Mouse (Mus musculus) stomach, embryonic 15.5 days (tissue): ENCODE data around the gene Lyve1. TPM values are rescaled to one million over a fixed set of nuclear protein-coding genes. Genes with fewer than 3 reads are reported as not detected.
A peak's percentile ranks its signal among the peaks of the same experiment; 100 is the strongest.

ENCODE experiments used
- ATAC-seq: fragments of 200-750 bp; cut with Nextera tagmentation; 2 replicates; pipeline ENCODE4 v1.8.0; 2017; ENCODE audit warnings: low read depth, moderate number of reproducible peaks, moderate TSS enrichment; ENCODE audit not compliant: insufficient read depth, low FRiP score
- H3K27ac ChIP-seq: fragments of 300-500 bp; sonication (generic); 2 replicates; pipeline ENCODE4 v1.5.1; 2015; ENCODE audit warnings: mild to moderate bottlenecking, inconsistent platforms
- H3K27me3 ChIP-seq: fragments of 300-500 bp; sonication (generic); replicated peaks from 2 replicates; pipeline ENCODE4 v1.6.1; 2015; ENCODE audit warnings: inconsistent platforms
- H3K36me3 ChIP-seq: fragments of 300-500 bp; sonication (generic); 2 replicates; pipeline ENCODE4 v1.6.1; 2015; ENCODE audit warnings: inconsistent platforms
- H3K4me1 ChIP-seq: fragments of 300-500 bp; sonication (generic); 2 replicates; pipeline ENCODE4 v1.6.1; 2015; ENCODE audit warnings: inconsistent platforms
- H3K4me2 ChIP-seq: fragments of 300-500 bp; sonication (generic); 2 replicates; pipeline ENCODE4 v1.6.1; 2015; ENCODE audit warnings: mild to moderate bottlenecking, inconsistent platforms
- H3K4me3 ChIP-seq: fragments of 300-500 bp; sonication (generic); replicated peaks from 2 replicates; pipeline ENCODE4 v1.5.1; 2015; ENCODE audit warnings: inconsistent platforms
- H3K9ac ChIP-seq: fragments of 300-500 bp; sonication (generic); 2 replicates; pipeline ENCODE4 v1.6.1; 2015; ENCODE audit warnings: inconsistent platforms
- H3K9me3 ChIP-seq: fragments of 300-500 bp; sonication (generic); 2 replicates; pipeline ENCODE4 v1.6.1; 2016; ENCODE audit warnings: inconsistent platforms
- WGBS: fragments of 180-500 bp; shearing (Covaris S2); methylation state at CpG from one replicate; pipeline ENCODE4 v1.1.7; 2015; 5-methylcytosine and 5-hydroxymethylcytosine counted together
- polyA plus RNA-seq: library from polyadenylated mRNA; unstranded; fragments of >200 nt; fragmentation: Nextera tagmentation; extraction: Ambion mirVana; gene quantifications from 2 replicates; pipeline ENCODE4 v1.2.1, GENCODE M21; 2015

The Lyve1 gene
- polyA plus RNA-seq, 1 experiment from 2014 or later, result 13.8 TPM

DNA sequence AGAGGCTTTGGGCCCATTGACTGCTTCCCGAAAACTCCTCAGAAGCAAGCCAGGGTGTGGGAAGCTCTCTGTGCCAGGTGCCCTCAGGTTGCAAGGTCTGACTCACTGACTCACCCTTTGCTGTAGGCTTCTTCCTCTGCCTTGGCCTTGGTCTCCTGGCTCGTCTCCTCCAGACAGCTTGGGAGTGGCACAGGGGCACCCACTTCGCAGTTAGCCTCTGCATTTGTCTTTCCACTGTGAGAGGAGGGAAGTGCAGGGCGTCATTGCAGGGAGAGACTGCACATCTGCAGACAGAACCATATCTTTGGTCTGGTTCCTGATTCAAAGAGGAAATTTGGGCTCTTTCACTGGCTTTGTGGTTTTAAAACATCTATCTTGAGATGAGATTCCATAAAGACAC, 15.0 kb upstream of the Lyve1 start:
- H3K27me3 ChIP-seq, result no peaks in the 10 kb centered on the region
- no peak overlapping the region for H3K4me2 ChIP-seq
- no peaks in the 10 kb centered on the region for H3K9me3 ChIP-seq
- H3K36me3 ChIP-seq, result no peaks in the 10 kb centered on the region
- no peak overlapping the region for H3K4me3 ChIP-seq
- H3K4me1 ChIP-seq, result no peaks in the 10 kb centered on the region
- H3K9ac ChIP-seq, result no peak overlapping the region
- H3K27ac ChIP-seq, result no peak overlapping the region
- no peak for ATAC-seq
- 71% methylated on average over 4 of the region's 4 CpGs for WGBS

DNA sequence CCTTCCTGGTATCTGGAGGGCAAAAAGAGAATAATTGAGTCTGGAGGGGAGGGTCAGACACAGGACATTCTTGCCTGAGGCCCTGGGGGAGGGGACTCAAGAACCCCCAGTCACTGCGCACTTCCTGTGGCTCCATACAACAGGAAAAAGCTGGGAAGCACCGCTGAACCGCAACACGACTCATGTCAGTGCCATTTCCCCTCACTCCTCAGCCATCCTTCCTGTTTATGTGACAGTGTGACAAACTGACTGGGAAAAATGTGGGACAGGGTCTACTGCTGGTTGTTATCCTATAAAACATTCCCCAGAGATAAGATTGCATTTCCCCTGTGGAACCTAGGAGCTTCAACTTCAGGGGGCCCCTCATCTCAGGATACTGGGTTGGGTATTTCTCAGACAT, 13.9 kb upstream of the Lyve1 start:
- Histone ChIP-seq H3K4me3 (no peak overlapping the region), H3K36me3 (peaks cover 5% of the 10 kb centered on the region; the same call in 1 of the 2 replicates), H3K9me3 (no peaks in the 10 kb centered on the region), H3K4me1 (no peaks in the 10 kb centered on the region), H3K27me3 (no peaks in the 10 kb centered on the region), H3K4me2 (no peak overlapping the region), H3K27ac (no peak overlapping the region), H3K9ac (no peak overlapping the region)
- no peak; the same call in 1 of the 2 replicates for ATAC-seq
- WGBS, result 65% methylated on average over 4 of the region's 4 CpGs

DNA sequence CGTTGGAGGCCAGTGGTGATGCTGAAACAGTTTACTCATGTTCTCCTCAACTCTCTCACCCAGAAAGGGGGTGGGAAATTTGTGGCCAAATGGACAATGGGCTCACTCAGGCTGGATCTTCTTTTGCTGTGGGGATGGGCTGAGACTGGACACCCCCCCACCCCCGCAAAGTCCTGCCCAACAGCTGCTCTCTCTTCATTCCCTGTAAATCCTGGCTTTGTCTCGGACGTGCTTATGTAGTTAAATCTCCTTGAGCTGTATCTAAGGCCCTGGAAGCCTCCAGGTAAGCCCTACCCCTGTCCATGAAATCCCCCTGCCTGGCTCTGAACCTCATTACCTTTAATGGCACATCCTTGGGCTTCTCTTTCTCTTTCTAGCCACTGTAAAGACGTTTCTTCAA, 5.8 kb upstream of the Lyve1 start:
- Histone ChIP-seq H3K27me3 (no peaks in the 10 kb centered on the region), H3K4me3 (no peak overlapping the region), H3K36me3 (peaks cover 5% of the 10 kb centered on the region; the same call in 1 of the 2 replicates), H3K9ac (no peak overlapping the region), H3K4me1 (peaks cover 4% of the 10 kb centered on the region; the same call in 1 of the 2 replicates), H3K4me2 (no peak overlapping the region), H3K9me3 (no peaks in the 10 kb centered on the region), H3K27ac (no peak overlapping the region)
- ATAC-seq, result no peak
- 73% methylated on average over 5 of the region's 5 CpGs for WGBS

GRCm38 (mm10) chr7:110867116-110867515, 4.1 kb upstream of the Lyve1 start:
- 88% methylated on average over 6 of the region's 6 CpGs for WGBS
- peaks cover 2% of the 10 kb centered on the region; the same call in 1 of the 2 replicates for H3K36me3 ChIP-seq
- no peak overlapping the region for H3K27ac ChIP-seq
- H3K27me3 ChIP-seq, result no peaks in the 10 kb centered on the region
- H3K9ac ChIP-seq, result no peak overlapping the region
- no peak overlapping the region for H3K4me3 ChIP-seq
- H3K9me3 ChIP-seq, result no peaks in the 10 kb centered on the region
- H3K4me2 ChIP-seq, result no peak overlapping the region
- ATAC-seq, result no peak
- H3K4me1 ChIP-seq, result peaks cover 4% of the 10 kb centered on the region; the same call in 1 of the 2 replicates

DNA sequence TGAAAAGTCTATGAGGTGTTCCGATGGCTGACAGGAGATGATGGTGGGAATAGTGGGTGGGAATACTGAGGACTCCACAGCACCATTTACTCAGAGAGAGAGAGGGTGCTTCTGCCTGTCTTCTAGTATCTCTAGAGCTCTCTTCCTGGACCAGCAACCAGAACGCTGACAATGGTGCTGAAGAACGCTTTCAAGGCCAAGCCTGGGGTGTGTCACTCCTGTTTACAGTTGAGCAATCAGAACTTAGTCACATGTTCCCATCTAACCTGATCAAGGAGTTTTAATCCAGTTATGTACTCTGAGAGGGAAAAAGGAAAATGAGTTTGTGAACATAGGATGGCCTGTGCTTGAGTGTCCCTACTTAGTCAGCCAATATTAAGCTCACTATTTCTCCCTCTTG, 3.0 kb upstream of the Lyve1 start:
- H3K9me3 ChIP-seq, result no peaks in the 10 kb centered on the region
- peaks cover 4% of the 10 kb centered on the region; the same call in 1 of the 2 replicates for H3K4me1 ChIP-seq
- H3K36me3 ChIP-seq, result no peaks in the 10 kb centered on the region
- 81% methylated on average over 3 of the region's 3 CpGs for WGBS
- no peak overlapping the region for H3K4me2 ChIP-seq
- no peaks in the 10 kb centered on the region for H3K27me3 ChIP-seq
- no peak overlapping the region for H3K9ac ChIP-seq
- H3K4me3 ChIP-seq, result no peak overlapping the region
- ATAC-seq, result no peak
- H3K27ac ChIP-seq, result no peak overlapping the region

DNA sequence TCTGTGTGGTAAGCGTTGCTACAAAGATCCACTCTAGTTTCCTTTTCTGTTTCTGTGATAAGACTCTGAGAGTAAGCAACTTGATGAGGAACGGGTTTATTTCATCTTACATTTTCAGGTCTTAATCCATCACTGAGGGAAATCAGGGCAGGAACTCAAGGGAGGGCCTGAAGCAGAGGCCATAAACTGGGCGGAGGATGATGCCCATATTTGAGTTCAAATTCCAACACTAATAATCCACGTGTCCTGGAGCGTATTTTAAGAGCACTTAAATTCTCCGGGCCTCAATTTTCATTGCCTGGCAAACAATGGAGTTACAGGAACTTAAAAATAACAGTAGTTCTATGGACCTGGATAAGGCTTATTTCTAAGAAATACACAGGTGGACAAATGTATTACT, 2.5 kb upstream of the Lyve1 start:
- ATAC-seq, result no peak
- Histone ChIP-seq H3K4me1 (peaks cover 4% of the 10 kb centered on the region; the same call in 1 of the 2 replicates), H3K9me3 (no peaks in the 10 kb centered on the region), H3K4me2 (no peak overlapping the region), H3K27ac (no peak overlapping the region), H3K36me3 (no peaks in the 10 kb centered on the region), H3K4me3 (no peak overlapping the region), H3K27me3 (no peaks in the 10 kb centered on the region), H3K9ac (no peak overlapping the region)
- 49% methylated on average over 6 of the region's 6 CpGs for WGBS

DNA sequence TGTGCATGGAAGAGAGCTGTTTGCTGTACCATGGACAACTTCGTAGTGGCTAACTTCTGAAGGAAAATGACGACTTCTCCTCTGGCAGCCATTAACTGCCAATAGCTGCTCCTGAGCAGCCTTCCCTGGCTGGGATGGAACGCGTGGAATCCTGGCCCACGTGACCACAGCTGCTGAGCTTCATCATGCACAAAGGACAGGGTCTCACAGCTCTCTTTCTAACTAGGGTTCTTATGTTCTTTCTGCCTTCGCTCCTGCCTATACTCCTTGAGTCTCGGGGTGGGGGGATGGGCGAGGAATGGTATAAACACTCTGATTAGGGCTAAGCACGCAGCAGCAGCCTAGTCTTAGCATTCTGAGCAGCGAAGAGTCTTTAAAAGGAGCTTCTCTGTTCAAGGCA, 2.0 kb upstream of the Lyve1 start:
- Histone ChIP-seq H3K27ac (no peak overlapping the region), H3K9ac (no peak overlapping the region), H3K4me2 (peak overlapping the region; percentile 24; the same call in 1 of the 2 replicates), H3K4me3 (no peak overlapping the region), H3K36me3 (no peaks in the 10 kb centered on the region), H3K9me3 (no peaks in the 10 kb centered on the region), H3K27me3 (no peaks in the 10 kb centered on the region), H3K4me1 (peaks cover 4% of the 10 kb centered on the region; the same call in 1 of the 2 replicates)
- 27% methylated on average over 10 of the region's 10 CpGs for WGBS
- ATAC-seq, result 0 out of 2 replicates have a peak, but pooled peaks have one; percentile 29

DNA sequence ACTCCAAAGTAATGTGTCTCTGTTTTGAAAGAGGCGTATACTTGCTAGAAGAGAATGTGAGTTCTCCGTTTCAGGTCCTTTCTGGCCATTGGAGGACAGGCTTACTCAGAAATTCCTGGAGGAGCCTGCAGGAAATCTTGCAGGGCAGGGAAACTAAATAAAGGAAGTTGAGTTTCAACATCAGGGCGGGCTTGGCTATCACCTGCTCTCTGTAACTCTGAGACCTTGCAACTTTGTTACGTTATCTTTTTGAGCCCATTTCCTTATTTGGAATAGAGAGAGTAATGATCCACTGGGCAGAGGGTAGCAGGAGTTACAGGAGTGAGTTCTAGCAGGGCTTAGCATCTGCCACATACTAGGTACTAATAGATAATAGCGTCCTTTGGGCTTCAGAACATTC, 2.9 kb downstream of the Lyve1 start:
- peak; percentile 62 for ATAC-seq
- 26% methylated on average over 5 of the region's 5 CpGs for WGBS

DNA sequence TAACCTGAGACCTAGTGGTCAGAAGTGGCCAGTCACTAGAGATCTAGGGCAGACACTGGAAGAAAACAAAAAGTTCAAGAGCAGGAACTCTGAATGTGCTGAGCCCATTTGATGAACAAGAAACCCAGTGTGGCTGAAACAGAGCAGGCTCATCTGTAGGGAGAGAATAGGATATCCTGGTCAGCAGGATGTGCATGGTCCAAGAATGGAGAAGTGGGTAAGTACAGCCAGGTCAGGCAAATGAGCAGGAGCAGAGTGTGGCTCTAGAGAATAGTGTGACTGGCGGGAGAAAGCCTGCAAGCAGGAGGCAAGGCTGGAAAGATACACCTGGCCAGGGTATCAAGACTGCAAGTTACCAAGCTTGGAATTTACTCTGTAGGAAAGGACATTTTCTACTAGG, 7.4 kb downstream of the Lyve1 start:
- Histone ChIP-seq H3K9ac (no peak overlapping the region), H3K9me3 (no peaks in the 10 kb centered on the region), H3K27me3 (no peaks in the 10 kb centered on the region), H3K4me2 (no peak overlapping the region), H3K4me3 (no peak overlapping the region), H3K27ac (no peak overlapping the region; the same call in 1 of the 2 replicates), H3K36me3 (no peaks in the 10 kb centered on the region), H3K4me1 (peaks cover 8% of the 10 kb centered on the region; the same call in 1 of the 2 replicates)
- ATAC-seq, result no peak
- WGBS, result 63% methylated on average over 1 of the region's 1 CpGs

More for the DNA sequence above, 2.9 kb downstream of the Lyve1 start:
- no peaks in the 10 kb centered on the region for H3K9me3 ChIP-seq
- peak overlapping the region; percentile 45 for H3K27ac ChIP-seq
- no peak overlapping the region for H3K4me2 ChIP-seq
- H3K4me3 ChIP-seq, result no peak overlapping the region
- H3K36me3 ChIP-seq, result no peaks in the 10 kb centered on the region
- no peaks in the 10 kb centered on the region for H3K27me3 ChIP-seq
- H3K4me1 ChIP-seq, result peaks cover 6% of the 10 kb centered on the region; the same call in 1 of the 2 replicates
- no peak overlapping the region for H3K9ac ChIP-seq

DNA sequence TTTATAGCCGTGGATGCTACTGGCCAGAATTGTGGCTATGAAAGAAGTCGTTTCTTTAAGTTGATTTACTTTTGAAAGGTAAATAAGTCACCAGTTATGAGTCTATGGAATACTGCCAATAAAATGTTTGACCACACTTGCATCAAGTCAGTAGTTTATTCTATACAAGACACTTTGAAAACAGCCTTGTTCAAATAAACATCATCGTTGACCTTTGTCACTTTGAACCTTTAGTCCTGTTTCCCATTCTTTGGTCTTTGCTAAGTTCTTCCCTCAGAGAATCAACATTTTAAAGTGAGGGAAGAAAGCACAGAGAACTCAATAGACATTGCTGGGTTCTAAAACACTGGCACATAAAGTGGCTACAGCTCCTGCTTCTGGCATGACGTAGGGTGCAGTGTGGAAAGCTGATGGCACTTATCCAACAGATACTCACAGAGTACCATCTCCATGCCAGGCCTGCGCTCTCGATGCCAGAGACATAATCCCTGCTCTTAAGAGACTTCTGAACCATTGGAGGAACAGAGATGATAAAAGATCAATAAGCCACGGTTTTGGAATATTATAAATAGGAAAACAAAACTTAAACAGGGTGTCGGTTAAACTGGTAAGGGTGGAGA, 8.0 kb downstream of the Lyve1 start:
- peaks cover 8% of the 10 kb centered on the region; the same call in 1 of the 2 replicates for H3K4me1 ChIP-seq
- no peaks in the 10 kb centered on the region for H3K27me3 ChIP-seq
- H3K9ac ChIP-seq, result no peak overlapping the region
- H3K9me3 ChIP-seq, result no peaks in the 10 kb centered on the region
- WGBS, result 61% methylated on average over 8 of the region's 8 CpGs
- no peaks in the 10 kb centered on the region for H3K36me3 ChIP-seq
- no peak overlapping the region for H3K4me2 ChIP-seq
- no peak for ATAC-seq
- H3K4me3 ChIP-seq, result no peak overlapping the region
- no peak overlapping the region for H3K27ac ChIP-seq

DNA sequence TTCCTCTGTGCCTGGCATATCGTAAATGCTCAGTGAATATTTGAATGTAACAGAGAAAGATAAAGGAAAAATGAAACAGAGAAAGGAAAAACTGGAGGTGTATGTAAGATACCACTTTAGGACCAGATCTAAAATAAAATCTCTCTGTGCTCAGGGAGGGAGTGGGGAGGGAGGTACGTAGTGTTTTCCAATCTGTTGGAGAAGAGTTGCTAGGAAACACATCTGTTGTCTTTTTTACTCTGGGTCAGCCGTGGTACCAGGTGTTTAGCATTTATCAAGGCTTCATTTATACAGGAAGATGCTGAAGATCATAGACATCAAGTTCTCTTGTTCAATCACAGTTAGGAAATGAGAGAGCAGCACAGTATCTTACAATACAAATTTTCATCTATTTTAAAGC, 8.5 kb downstream of the Lyve1 start:
- H3K9ac ChIP-seq, result no peak overlapping the region
- no peak for ATAC-seq
- H3K27ac ChIP-seq, result no peak overlapping the region
- H3K4me3 ChIP-seq, result no peak overlapping the region
- H3K27me3 ChIP-seq, result no peaks in the 10 kb centered on the region
- 55% methylated on average over 3 of the region's 3 CpGs for WGBS
- H3K36me3 ChIP-seq, result no peaks in the 10 kb centered on the region
- no peaks in the 10 kb centered on the region for H3K9me3 ChIP-seq
- 0 out of 2 replicates have a peak, but pooled peaks cover 5% of the 10 kb centered on the region for H3K4me1 ChIP-seq
- no peak overlapping the region for H3K4me2 ChIP-seq

DNA sequence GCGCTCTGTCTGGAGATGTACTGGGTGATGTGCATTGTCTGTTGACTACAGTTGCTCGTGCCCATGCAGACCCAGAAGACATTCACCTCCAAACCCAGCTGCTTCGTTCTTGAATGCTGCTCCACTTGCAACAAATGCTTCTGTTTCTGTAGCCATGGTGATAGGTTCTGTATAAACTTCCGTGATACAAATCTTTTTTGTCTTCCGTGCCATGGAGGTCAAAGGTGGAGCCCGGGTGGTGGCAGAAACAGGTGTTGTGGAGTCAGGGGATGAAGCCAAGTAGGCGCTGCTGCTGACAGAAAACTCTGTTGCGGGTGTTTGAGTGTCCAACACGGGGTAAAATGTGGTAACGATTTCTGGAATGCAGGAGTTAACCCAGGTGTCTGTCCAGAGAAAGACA, 9.4 kb downstream of the Lyve1 start:
- Histone ChIP-seq H3K4me3 (no peak overlapping the region), H3K27ac (no peak overlapping the region), H3K9ac (no peak overlapping the region), H3K4me1 (0 out of 2 replicates have a peak, but pooled peaks cover 5% of the 10 kb centered on the region), H3K4me2 (no peak overlapping the region), H3K27me3 (no peaks in the 10 kb centered on the region), H3K9me3 (no peaks in the 10 kb centered on the region), H3K36me3 (no peaks in the 10 kb centered on the region)
- no peak for ATAC-seq
- 43% methylated on average over 10 of the region's 10 CpGs for WGBS
